Mouse (Mus musculus): Measurements from ENCODE around the gene Rbfox3. TPM values are rescaled to one million over a fixed set of nuclear protein-coding genes. Genes with fewer than 3 reads are reported as not detected.
A peak's percentile ranks its signal among the peaks of the same experiment; 100 is the strongest.

Rbfox3 gene
- total RNA-seq, 2 experiments from 2014 or later: 0.10 TPM; not detected in 1

- no peak for DNase-seq
These were observed 257.7 kb downstream of the Rbfox3 start for GRCm38 (mm10) chr11:118653521-118654318.

DNA sequence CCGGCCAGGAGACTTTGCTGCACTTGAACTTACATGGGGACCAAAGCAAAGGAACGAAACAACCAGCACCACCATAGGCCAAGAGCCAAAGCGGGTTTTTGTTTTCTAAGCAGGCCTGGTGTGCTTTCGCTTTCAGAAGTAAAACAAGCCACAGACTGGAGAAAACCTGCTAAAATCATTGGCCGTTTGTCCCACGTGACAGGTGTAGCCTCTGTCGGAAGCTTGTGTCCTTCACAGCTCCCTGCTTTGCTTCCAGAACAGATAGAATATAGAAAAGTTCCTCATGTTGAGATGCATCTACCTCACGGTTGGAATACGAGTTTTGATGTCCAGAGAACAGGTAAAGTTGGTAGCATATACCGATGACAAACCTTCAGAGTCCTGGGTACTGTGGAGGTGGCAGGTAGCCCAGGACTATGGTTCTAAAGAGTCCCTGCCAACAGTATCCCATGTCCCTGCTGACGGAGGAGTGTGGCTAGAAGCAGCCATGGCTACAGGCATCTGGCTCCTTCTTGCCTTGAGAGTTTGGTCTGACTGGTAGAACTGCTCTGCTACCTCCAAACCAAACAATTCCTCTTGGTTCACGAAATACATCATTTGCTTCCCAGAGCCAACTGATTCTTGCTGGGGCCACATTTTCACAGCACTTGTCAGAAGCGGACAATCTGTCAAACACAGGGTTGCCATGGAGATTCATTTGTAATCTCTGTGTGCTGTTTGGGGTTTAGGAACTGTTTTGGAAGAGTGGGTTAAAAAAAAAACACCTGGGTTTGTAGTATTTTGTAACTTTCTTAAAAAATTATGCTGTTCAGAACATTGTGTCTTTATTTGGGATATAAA, 258.8 kb downstream of the Rbfox3 start:
- no peak for DNase-seq

DNA sequence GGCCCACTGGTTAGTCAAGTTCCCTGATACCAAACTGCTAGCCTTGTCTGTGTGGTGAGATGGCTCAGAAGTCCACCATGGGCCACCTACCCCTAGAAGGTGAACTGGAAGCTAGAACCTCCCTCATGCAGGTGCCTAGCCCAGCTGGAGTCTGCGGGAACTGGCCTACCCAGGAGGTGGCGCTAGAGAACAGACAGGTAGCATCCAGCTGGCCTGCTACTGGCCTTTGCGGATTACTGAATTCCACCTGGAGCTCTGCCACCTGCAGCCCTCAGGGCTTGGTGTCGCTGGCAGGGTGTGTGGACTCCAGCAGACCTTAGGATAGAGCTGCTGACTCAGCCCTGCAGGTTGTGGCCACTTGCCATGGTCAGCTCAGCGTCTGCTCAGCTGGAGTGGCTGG, 263.0 kb downstream of the Rbfox3 start:
- DNase-seq: peak; percentile 51 to 74

- DNase-seq: no peak
These were observed 264.5 kb downstream of the Rbfox3 start for GRCm38 (mm10) chr11:118646864-118647263.

DNA sequence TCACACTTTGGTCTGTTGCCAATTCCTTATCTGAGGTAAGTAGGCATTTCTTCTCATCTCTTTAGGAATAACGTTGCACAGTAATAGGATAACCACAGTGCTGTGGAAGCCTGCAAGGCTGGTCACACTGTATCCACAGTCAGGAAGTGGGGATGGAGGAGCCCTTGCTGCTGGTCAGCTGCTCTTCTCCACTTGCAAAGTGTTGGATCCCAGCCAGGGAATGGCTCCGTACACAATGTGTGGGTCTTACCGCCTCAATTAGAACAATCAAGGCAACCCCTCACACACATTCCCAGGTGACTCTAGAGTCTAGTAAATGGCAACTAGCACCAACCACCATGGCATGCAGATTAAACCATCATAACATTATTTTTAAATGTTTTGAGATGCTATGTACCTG, 266.2 kb downstream of the Rbfox3 start:
- no peak for DNase-seq

- no peak for DNase-seq
These were observed 270.7 kb downstream of the Rbfox3 start for GRCm38 (mm10) chr11:118640706-118641105.

DNA sequence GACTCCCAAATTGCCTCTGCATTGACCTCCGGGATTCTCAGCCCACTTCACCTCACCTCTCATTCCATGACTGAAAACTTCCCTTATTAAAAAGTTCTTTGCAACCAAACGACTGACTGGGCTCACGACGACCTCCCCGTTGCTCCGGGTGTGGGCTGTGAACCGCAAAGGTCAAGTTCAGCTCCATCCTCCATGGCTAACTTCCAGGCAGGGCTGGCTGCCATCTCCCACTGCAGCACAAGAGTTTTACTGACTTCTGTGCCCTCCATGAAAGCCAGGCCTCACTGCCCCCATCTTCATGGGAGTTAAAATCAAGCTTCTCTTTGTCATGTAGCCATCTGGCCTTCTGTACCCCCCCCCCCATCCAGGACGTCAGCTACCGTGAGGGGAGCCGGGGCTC, 273.7 kb downstream of the Rbfox3 start:
- no peak for DNase-seq

DNA sequence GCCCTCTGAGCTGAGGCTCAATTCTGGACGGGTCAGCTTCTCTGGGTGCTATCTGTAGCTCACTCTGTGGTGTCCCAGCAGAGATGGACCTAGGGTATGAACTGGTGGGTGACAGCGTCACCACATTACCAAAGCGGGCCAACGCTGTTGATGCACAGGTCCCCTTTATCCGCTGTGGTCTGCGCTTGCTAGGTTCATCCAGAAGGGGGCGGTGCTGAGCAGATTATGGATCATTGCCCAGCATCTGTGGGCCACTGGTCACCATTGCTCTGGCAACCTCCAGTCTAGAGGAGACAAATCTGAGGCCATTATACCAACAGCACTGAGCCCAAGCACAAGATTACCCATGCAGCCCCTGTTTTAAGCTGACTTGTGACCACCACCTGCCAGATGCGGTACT, 276.8 kb downstream of the Rbfox3 start:
- DNase-seq: peak; percentile 25 to 38

- no peak for DNase-seq
These were observed 281.7 kb downstream of the Rbfox3 start for GRCm38 (mm10) chr11:118629718-118630117.

DNA sequence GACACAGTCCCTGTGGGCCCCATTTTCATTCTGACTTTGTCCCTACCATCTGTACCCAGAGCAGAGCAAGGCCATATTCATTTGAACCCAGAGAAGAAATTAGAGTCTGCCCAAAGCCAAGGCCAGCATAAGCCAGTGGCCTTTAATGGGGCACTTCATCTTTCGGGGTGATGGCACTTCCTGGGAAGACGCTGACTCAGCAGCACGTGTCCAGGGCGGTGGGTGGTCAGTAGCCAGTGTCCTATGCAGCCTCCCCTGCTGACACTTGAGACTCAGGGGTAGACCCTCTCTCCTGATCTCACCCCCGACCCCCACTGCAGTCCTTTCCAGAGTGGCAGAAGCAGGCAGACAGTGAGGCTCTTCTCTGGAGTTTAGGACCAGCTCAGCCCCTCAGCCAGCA, 283.9 kb downstream of the Rbfox3 start:
- DNase-seq: no peak

DNA sequence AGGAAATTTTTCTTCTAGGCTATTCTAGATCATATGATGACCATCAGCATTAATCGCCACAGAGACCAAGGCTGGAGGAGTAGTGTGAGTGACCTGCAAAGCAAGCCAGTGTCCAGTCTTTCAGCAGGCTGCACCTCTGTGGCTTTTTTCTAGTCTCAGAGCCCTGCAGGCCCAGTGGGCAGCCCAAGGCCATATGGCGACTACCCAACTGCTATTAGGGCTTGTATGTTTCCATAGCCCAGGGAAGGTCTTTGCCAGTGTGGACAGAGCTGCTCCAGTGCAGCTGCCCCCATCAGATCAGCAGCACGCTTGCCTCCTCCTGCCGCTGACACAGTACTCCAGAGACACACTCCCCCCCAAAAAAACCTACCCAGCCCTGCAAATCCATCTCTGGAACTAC, 290.5 kb downstream of the Rbfox3 start:
- no peak for DNase-seq

GRCm38 (mm10) chr11:118614126-118614525, 297.3 kb downstream of the Rbfox3 start:
- DNase-seq: no peak

GRCm38 (mm10) chr11:118610128-118610527, 301.3 kb downstream of the Rbfox3 start:
- no peak for DNase-seq

GRCm38 (mm10) chr11:118609236-118610000, 302.0 kb downstream of the Rbfox3 start:
- DNase-seq: no peak

GRCm38 (mm10) chr11:118607927-118608326, 303.5 kb downstream of the Rbfox3 start:
- no peak for DNase-seq

GRCm38 (mm10) chr11:118605570-118605969, 305.8 kb downstream of the Rbfox3 start:
- DNase-seq: no peak

DNA sequence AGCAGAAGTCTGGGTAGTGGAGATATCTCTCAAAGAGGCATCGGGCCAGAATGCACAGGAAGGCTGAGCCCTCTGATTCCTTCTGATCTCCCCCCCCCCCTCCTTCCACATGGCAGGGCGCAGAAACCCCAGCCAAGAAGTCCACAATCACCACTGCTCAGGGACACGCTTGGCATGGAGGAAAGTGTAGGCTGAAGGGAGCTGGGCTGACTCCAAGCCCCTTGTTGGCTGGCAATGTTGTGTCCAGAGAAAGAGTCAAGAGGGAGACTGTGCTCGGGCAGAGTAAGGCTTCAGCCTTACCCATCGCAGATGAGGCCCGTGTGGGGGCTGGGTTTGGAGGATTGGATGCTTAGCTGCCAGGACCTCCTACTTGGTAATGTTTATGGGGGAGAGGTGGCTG, 307.2 kb downstream of the Rbfox3 start:
- no peak for DNase-seq

DNA sequence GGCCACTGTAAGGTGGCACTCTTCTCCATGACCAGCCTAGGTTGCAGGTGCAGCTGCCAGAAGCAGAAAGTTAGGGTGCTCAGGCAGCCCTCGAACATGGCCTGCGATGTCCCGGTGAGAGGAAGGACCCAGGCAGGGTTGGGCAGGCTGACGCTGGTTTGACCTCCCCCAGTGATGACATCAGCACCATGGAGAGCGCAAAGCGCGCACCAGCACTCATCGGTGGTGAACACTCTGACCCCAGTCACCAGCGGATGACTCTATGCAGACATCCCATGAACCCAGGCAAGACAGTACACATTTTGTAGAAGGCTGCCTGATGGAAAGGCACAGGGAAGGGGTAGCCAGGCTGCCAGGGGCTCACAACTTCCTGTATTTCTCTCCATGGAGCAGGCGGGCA, 308.3 kb downstream of the Rbfox3 start:
- peak; percentile 8 to 21 for DNase-seq

- no peak for DNase-seq
These were observed 309.9 kb downstream of the Rbfox3 start for GRCm38 (mm10) chr11:118601484-118601883.

GRCm38 (mm10) chr11:118600168-118600567, 311.2 kb downstream of the Rbfox3 start:
- no peak for DNase-seq

GRCm38 (mm10) chr11:118598726-118599125, 312.7 kb downstream of the Rbfox3 start:
- DNase-seq: no peak

DNA sequence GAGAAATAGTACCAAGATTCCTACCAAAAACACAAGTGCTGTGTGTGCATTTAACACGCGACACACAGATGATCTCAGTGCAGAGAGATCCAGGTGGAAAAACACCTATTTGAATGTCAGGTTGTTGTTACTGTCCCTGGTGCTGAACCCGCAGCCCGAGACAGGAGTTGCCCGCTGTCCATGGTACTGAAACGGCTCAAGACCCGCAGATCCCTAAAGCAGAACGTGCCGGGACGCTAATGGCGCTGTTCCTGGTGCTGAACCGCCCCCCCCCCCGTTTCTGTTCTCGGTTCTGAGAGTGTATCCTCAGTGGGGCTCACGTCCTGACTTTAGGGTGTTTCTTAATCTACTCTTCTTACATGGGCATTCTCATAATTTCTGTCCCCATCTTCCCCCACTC, 326.6 kb downstream of the Rbfox3 start:
- peak; percentile 59 to 83 for DNase-seq

DNA sequence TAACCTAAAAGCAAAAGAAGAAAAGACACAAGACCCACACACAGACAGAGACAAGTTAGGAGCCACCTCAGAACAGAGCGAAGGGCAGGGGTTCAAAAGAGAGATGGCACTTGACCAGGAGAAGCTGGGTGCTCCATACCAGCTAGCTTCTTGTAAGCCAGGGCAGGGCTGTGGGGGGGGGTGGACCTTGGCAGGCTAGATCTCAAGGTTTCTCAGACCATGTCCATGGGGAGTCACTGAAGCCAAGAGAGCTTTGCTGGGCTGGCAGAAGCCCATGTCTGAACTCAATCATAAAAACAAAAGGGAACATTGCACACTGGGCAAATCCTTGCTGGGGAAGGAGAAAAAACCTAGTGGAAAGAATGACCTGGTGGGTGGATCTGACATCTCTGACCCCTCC, 327.4 kb downstream of the Rbfox3 start:
- no peak for DNase-seq

Data from heart, adult 18-20 months (tissue).